Comparison of ENCODE assay signal across 7 mouse cellular contexts in genomic region chr13:36733989-36734690, GRCm38 (mm10). TPM values are rescaled to one million over a fixed set of nuclear protein-coding genes. Genes with fewer than 3 reads are reported as not detected.
DNase-seq lines count a peak whose midpoint lies in the region; ATAC-seq lines count a peak whose summit lies in the region.

No protein-coding gene starts in this region.

- WGBS in hindbrain, embryonic 13.5 days, result under 1% methylated on average over 26 of the region's 26 CpGs
- WGBS in midbrain, embryonic 12.5 days, result under 1% methylated on average over 22 of the region's 26 CpGs

- 0 out of 2 replicates have a peak, but pooled peaks have one; percentile 6 for ATAC-seq in hindbrain, embryonic 13.5 days (ENCODE audit: low FRiP score)
- ATAC-seq in midbrain, embryonic 12.5 days (ENCODE audit: low FRiP score, low read depth), result no peak
- no peak for ATAC-seq in granulocyte monocyte progenitor cell, adult 5-6 weeks (replicated peaks; ENCODE audit: poor library complexity, severe bottlenecking)

- peak overlapping the region; percentile 52 for H3K4me3 ChIP-seq in hindbrain, embryonic 13.5 days
- peak overlapping the region; percentile 44 for H3K4me3 ChIP-seq in midbrain, embryonic 12.5 days

- peak; percentile 22 for DNase-seq in ovary, postnatal 10 days (ENCODE audit: low spot score)
- DNase-seq in ovary, adult 18-20 months (ENCODE audit: low spot score), result no peak
- peak; percentile 33 to 59 for DNase-seq in cerebellum, postnatal 36 days
- DNase-seq in yolk sac, embryonic 10.5 days (ENCODE audit: low spot score), result peak; percentile 38

- peak overlapping the region; percentile 85 for H3K9ac ChIP-seq in hindbrain, embryonic 13.5 days
- H3K9ac ChIP-seq in midbrain, embryonic 12.5 days (replicated peaks), result peak overlapping the region; percentile 70

- H3K27ac ChIP-seq in hindbrain, embryonic 13.5 days, result peak overlapping the region; percentile 97
- peak overlapping the region; percentile 92 for H3K27ac ChIP-seq in midbrain, embryonic 12.5 days (replicated peaks)

- H3K9me3 ChIP-seq in hindbrain, embryonic 13.5 days, result no peaks in the 10 kb centered on the region
- no peaks in the 10 kb centered on the region for H3K9me3 ChIP-seq in midbrain, embryonic 12.5 days

- peak overlapping the region; percentile 67 for H3K4me2 ChIP-seq in hindbrain, embryonic 13.5 days
- peak overlapping the region; percentile 68 for H3K4me2 ChIP-seq in midbrain, embryonic 12.5 days (replicated peaks)

- peaks cover 65% of the 10 kb centered on the region for H3K27me3 ChIP-seq in hindbrain, embryonic 13.5 days
- H3K27me3 ChIP-seq in midbrain, embryonic 12.5 days, result peaks cover 74% of the 10 kb centered on the region

- no peaks in the 10 kb centered on the region for H3K36me3 ChIP-seq in hindbrain, embryonic 13.5 days
- no peaks in the 10 kb centered on the region for H3K36me3 ChIP-seq in midbrain, embryonic 12.5 days

- H3K4me1 ChIP-seq in hindbrain, embryonic 13.5 days (replicated peaks), result peaks cover 31% of the 10 kb centered on the region
- H3K4me1 ChIP-seq in midbrain, embryonic 12.5 days, result peaks cover 15% of the 10 kb centered on the region; the same call in 1 of the 2 replicates

RNA-seq across cellular contexts. Expression of gene Nrn1, which starts 0.8 kb away (rescaled TPM):
- 60.6 and 62.8 TPM in 2 replicates for polyA plus RNA-seq in hindbrain, embryonic 13.5 days (2015; fragmentation: Nextera tagmentation; extraction: Ambion mirVana)
- polyA plus RNA-seq in midbrain, embryonic 12.5 days (2016; fragmentation: Nextera tagmentation; extraction: Ambion mirVana), result 61.5 and 71.1 TPM in 2 replicates
- not detected in 2 replicates for total RNA-seq in granulocyte monocyte progenitor cell, adult 5-6 weeks (2014; fragmentation: Nextera tagmentation)
- not detected in 2 replicates for total RNA-seq in granulocyte monocyte progenitor cell, adult 5-6 weeks (2017)
